Mouse (Mus musculus) limb, embryonic 14.5 days (tissue): ENCODE data around the gene Dnmt1. TPM values are rescaled to one million over a fixed set of nuclear protein-coding genes. Genes with fewer than 3 reads are reported as not detected.

ENCODE experiments used
- ATAC-seq: fragments of 200-750 bp; cut with Nextera tagmentation; 2 replicates; pipeline ENCODE4 v1.8.0; 2017; ENCODE audit warnings: low read depth, moderate number of reproducible peaks, moderate TSS enrichment; ENCODE audit not compliant: low FRiP score
- DNase-seq: peaks from one replicate; pipeline ENCODE4 v3.0.0-alpha.2; 2015; ENCODE audit warnings: low spot score
- H3K27ac ChIP-seq: fragments of 300-500 bp; sonication (generic); replicated peaks from 2 replicates; pipeline ENCODE4 v1.5.1; 2014; ENCODE audit warnings: low read depth, mild to moderate bottlenecking, low read length, moderate library complexity, mixed read lengths
- H3K27me3 ChIP-seq: fragments of 300-500 bp; sonication (generic); 2 replicates; pipeline ENCODE4 v1.6.1; 2014; ENCODE audit warnings: low read length, mixed read lengths; ENCODE audit not compliant: control insufficient read depth, insufficient read depth
- H3K36me3 ChIP-seq: fragments of 300-500 bp; sonication (generic); 2 replicates; pipeline ENCODE4 v1.6.1; 2014; ENCODE audit warnings: mild to moderate bottlenecking, low read length, moderate library complexity, mixed read lengths; ENCODE audit not compliant: control insufficient read depth, insufficient read depth
- H3K4me1 ChIP-seq: fragments of 300-500 bp; sonication (generic); 2 replicates; pipeline ENCODE4 v1.6.1; 2014; ENCODE audit warnings: antibody characterized with exemption, low read length, mixed read lengths; ENCODE audit not compliant: control insufficient read depth, insufficient read depth
- H3K4me2 ChIP-seq: fragments of 300-500 bp; sonication (generic); replicated peaks from 2 replicates; pipeline ENCODE4 v1.6.1; 2014; ENCODE audit warnings: low read depth, mild to moderate bottlenecking, low read length, moderate library complexity; ENCODE audit not compliant: severe bottlenecking
- H3K4me3 ChIP-seq: fragments of 300-500 bp; sonication (generic); replicated peaks from 2 replicates; pipeline ENCODE4 v1.5.1; 2014; ENCODE audit warnings: low read length
- H3K9ac ChIP-seq: fragments of 300-500 bp; sonication (generic); 2 replicates; pipeline ENCODE4 v1.6.1; 2014; ENCODE audit warnings: mild to moderate bottlenecking, low read depth, low read length, moderate library complexity; ENCODE audit not compliant: severe bottlenecking
- H3K9me3 ChIP-seq: fragments of 300-500 bp; sonication (generic); 2 replicates; pipeline ENCODE4 v1.6.1; 2016; ENCODE audit warnings: low read length; ENCODE audit not compliant: control insufficient read depth
- POLR2A ChIP-seq: fragments of 200-500 bp; IDR thresholded peaks from 2 replicates; pipeline ENCODE4 v1.8.0; 2012; ENCODE audit warnings: inconsistent platforms, mild to moderate bottlenecking, moderate library complexity, borderline replicate concordance; ENCODE audit not compliant: insufficient read depth, insufficient read length; ENCODE audit errors: extremely low read depth
- WGBS: fragments of 180-500 bp; shearing (Covaris S2); extraction: QIAGEN DNeasy Blood & Tissue Kit; methylation state at CpG from one replicate; pipeline ENCODE4 v1.1.7; 2014; 5-methylcytosine and 5-hydroxymethylcytosine counted together
- polyA plus RNA-seq, 2 experiments: library from polyadenylated mRNA; depleted of rRNA in 1 of 2; stranded (reverse) in 1 of 2; unstranded in 1 of 2; fragments of >200 nt; fragmentation: Nextera tagmentation in 1 of 2; extraction: Ambion mirVana in 1 of 2; gene quantifications; 2 replicates each; pipeline versions ENCODE4 v1.2.1 to v1.2.3; 2012 to 2014

Dnmt1 gene
- polyA plus RNA-seq, 2 experiments, result 62.0 to 115 TPM

- H3K4me2 ChIP-seq, result no peak overlapping the region
- ATAC-seq, result no peak
- H3K27ac ChIP-seq, result 0 out of 2 replicates have a peak overlapping the region, but pooled peaks have one; percentile 20
- no peaks in the 10 kb centered on the region for H3K9me3 ChIP-seq
- 32% methylated on average over 5 of the region's 5 CpGs for WGBS
- H3K4me1 ChIP-seq, result peaks cover 23% of the 10 kb centered on the region
- no peaks in the 10 kb centered on the region for H3K27me3 ChIP-seq
- H3K36me3 ChIP-seq, result no peaks in the 10 kb centered on the region
- no peak for DNase-seq
- H3K9ac ChIP-seq, result no peak overlapping the region
- no peak overlapping the region for H3K4me3 ChIP-seq
- TF ChIP-seq POLR2A, result no peak
These were observed 23.5 kb upstream of the Dnmt1 start for GRCm38 (mm10) chr9:20983169-20983568.

GRCm38 (mm10) chr9:20982171-20982570 lies 22.5 kb upstream of the Dnmt1 start:
- Histone ChIP-seq H3K27me3 (no peaks in the 10 kb centered on the region), H3K4me2 (no peak overlapping the region), H3K4me1 (peaks cover 14% of the 10 kb centered on the region), H3K4me3 (no peak overlapping the region), H3K9ac (0 out of 2 replicates have a peak overlapping the region, but pooled peaks have one; percentile 2), H3K9me3 (no peaks in the 10 kb centered on the region), H3K36me3 (no peaks in the 10 kb centered on the region), H3K27ac (no peak overlapping the region)
- no peak for TF ChIP-seq POLR2A
- DNase-seq (no peak), ATAC-seq (no peak)
- WGBS, result 73% methylated on average over 3 of the region's 3 CpGs

- 84% methylated on average over 7 of the region's 7 CpGs for WGBS
- DNase-seq, result no peak
- no peak for ATAC-seq
These were observed 20.1 kb upstream of the Dnmt1 start for GRCm38 (mm10) chr9:20979769-20980168.

GRCm38 (mm10) chr9:20979181-20979580 lies 19.5 kb upstream of the Dnmt1 start:
- Histone ChIP-seq H3K4me3 (no peak overlapping the region), H3K4me2 (no peak overlapping the region), H3K27me3 (no peaks in the 10 kb centered on the region), H3K27ac (0 out of 2 replicates have a peak overlapping the region, but pooled peaks have one; percentile 14), H3K9me3 (no peaks in the 10 kb centered on the region), H3K4me1 (peaks cover 20% of the 10 kb centered on the region), H3K9ac (no peak overlapping the region), H3K36me3 (no peaks in the 10 kb centered on the region)
- DNase-seq (no peak), ATAC-seq (no peak)
- WGBS, result 59% methylated on average over 5 of the region's 5 CpGs
- TF ChIP-seq POLR2A, result no peak

More at GRCm38 (mm10) chr9:20979769-20980168, 20.1 kb upstream of the Dnmt1 start:
- H3K9ac ChIP-seq, result no peak overlapping the region
- H3K9me3 ChIP-seq, result no peaks in the 10 kb centered on the region
- H3K36me3 ChIP-seq, result no peaks in the 10 kb centered on the region
- H3K4me3 ChIP-seq, result no peak overlapping the region
- H3K4me1 ChIP-seq, result peaks cover 15% of the 10 kb centered on the region
- no peak overlapping the region for H3K27ac ChIP-seq
- no peaks in the 10 kb centered on the region for H3K27me3 ChIP-seq
- no peak for TF ChIP-seq POLR2A
- H3K4me2 ChIP-seq, result no peak overlapping the region

GRCm38 (mm10) chr9:20978409-20979095 lies 18.9 kb upstream of the Dnmt1 start:
- H3K9ac ChIP-seq, result no peak overlapping the region
- no peak for ATAC-seq
- H3K36me3 ChIP-seq, result no peaks in the 10 kb centered on the region; the same call in 1 of the 2 replicates
- H3K4me2 ChIP-seq, result no peak overlapping the region
- H3K4me3 ChIP-seq, result no peak overlapping the region
- no peak for TF ChIP-seq POLR2A
- H3K27me3 ChIP-seq, result no peaks in the 10 kb centered on the region
- H3K9me3 ChIP-seq, result no peaks in the 10 kb centered on the region
- DNase-seq, result no peak
- peaks cover 26% of the 10 kb centered on the region for H3K4me1 ChIP-seq
- 57% methylated on average over 10 of the region's 10 CpGs for WGBS
- 0 out of 2 replicates have a peak overlapping the region, but pooled peaks have one; percentile 14 for H3K27ac ChIP-seq
